Mouse (Mus musculus) liver, embryonic 11.5 days (tissue): ENCODE measurements around the gene Spp1. TPM values are rescaled to one million over a fixed set of nuclear protein-coding genes. Genes with fewer than 3 reads are reported as not detected.

ENCODE experiments used
- ATAC-seq: fragments of 200-750 bp; cut with Nextera tagmentation; replicated peaks from 2 replicates; pipeline ENCODE4 v1.8.0; 2017; ENCODE audit warnings: moderate number of reproducible peaks, mild to moderate bottlenecking, moderate TSS enrichment, moderate library complexity; ENCODE audit not compliant: low FRiP score
- DNase-seq: peaks from one replicate; pipeline ENCODE4 v3.0.0-alpha.2; 2017; ENCODE audit warnings: low spot score
- H3K27ac ChIP-seq: fragments of 300-500 bp; sonication (generic); 2 replicates; pipeline ENCODE4 v1.5.1; 2014; ENCODE audit warnings: mild to moderate bottlenecking, low read depth, low read length, control low read depth
- H3K27me3 ChIP-seq: fragments of 300-500 bp; sonication (generic); replicated peaks from 2 replicates; pipeline ENCODE4 v1.6.1; 2014; ENCODE audit warnings: low read length, mixed read lengths; ENCODE audit not compliant: control insufficient read depth, insufficient read depth
- H3K36me3 ChIP-seq: fragments of 300-500 bp; sonication (generic); 2 replicates; pipeline ENCODE4 v1.6.1; 2014; ENCODE audit warnings: mild to moderate bottlenecking, low read length, moderate library complexity, mixed read lengths; ENCODE audit not compliant: control insufficient read depth, insufficient read depth
- H3K4me1 ChIP-seq: fragments of 300-500 bp; sonication (generic); replicated peaks from 2 replicates; pipeline ENCODE4 v1.6.1; 2014; ENCODE audit warnings: low read length, mixed read lengths; ENCODE audit not compliant: control insufficient read depth, insufficient read depth
- H3K4me2 ChIP-seq: fragments of 300-500 bp; sonication (generic); 2 replicates; pipeline ENCODE4 v1.6.1; 2014; ENCODE audit warnings: mild to moderate bottlenecking, control low read depth, moderate library complexity
- H3K4me3 ChIP-seq: fragments of 300-500 bp; sonication (generic); 2 replicates; pipeline ENCODE4 v1.5.1; 2014; ENCODE audit warnings: low read depth, low read length, control low read depth
- H3K9ac ChIP-seq: fragments of 300-500 bp; sonication (generic); 2 replicates; pipeline ENCODE4 v1.6.1; 2014; ENCODE audit warnings: low read depth, low read length, control low read depth
- H3K9me3 ChIP-seq: fragments of 300-500 bp; sonication (generic); 2 replicates; pipeline ENCODE4 v1.6.1; 2016; ENCODE audit warnings: low read length, inconsistent platforms, mixed read lengths; ENCODE audit not compliant: control insufficient read depth
- WGBS: fragments of 180-500 bp; shearing (Covaris S2); extraction: QIAGEN DNeasy Blood & Tissue Kit; methylation state at CpG from one replicate; pipeline ENCODE4 v1.1.7; 2014; 5-methylcytosine and 5-hydroxymethylcytosine counted together
- polyA plus RNA-seq: library from polyadenylated mRNA; unstranded; fragments of >200 nt; fragmentation: Nextera tagmentation; extraction: Ambion mirVana; gene quantifications from 2 replicates; pipeline ENCODE4 v1.2.1, GENCODE M21; 2014

The Spp1 gene
- 2.9 and 4.4 TPM in 2 replicates for polyA plus RNA-seq

- ATAC-seq (no peak), DNase-seq (no peak)
- H3K27me3 ChIP-seq = no peaks in the 10 kb centered on the region
- H3K4me1 ChIP-seq = no peaks in the 10 kb centered on the region
- H3K36me3 ChIP-seq = no peaks in the 10 kb centered on the region
- 46% methylated on average over 7 of the region's 7 CpGs for WGBS
- no peak within 1 kb of the TSS for H3K4me3 ChIP-seq
- H3K4me2 ChIP-seq = no peak within 1 kb of the TSS
- no peak within 1 kb of the TSS for H3K9ac ChIP-seq
- no peaks in the 10 kb centered on the region for H3K9me3 ChIP-seq
- no peak within 1 kb of the TSS for H3K27ac ChIP-seq
Observed at GRCm38 (mm10) chr5:104434835-104435301, at the start of gene Spp1. Spp1 (plus strand) TSS chr5:104435118.

- Histone ChIP-seq H3K4me2 (no peak overlapping the region), H3K27ac (no peak overlapping the region), H3K27me3 (no peaks in the 10 kb centered on the region), H3K9me3 (no peaks in the 10 kb centered on the region), H3K36me3 (no peaks in the 10 kb centered on the region), H3K9ac (no peak overlapping the region), H3K4me3 (no peak overlapping the region), H3K4me1 (no peaks in the 10 kb centered on the region)
- ATAC-seq (no peak), DNase-seq (no peak)
- WGBS = 87% methylated on average over 16 of the region's 16 CpGs
Observed at GRCm38 (mm10) chr5:104385521-104385920, 49.4 kb upstream of the Spp1 start.

GRCm38 (mm10) chr5:104386908-104387307 lies 48.0 kb upstream of the Spp1 start:
- ATAC-seq = no peak
- Histone ChIP-seq H3K9ac (no peak overlapping the region), H3K4me1 (no peaks in the 10 kb centered on the region), H3K27me3 (no peaks in the 10 kb centered on the region), H3K36me3 (no peaks in the 10 kb centered on the region), H3K4me2 (no peak overlapping the region), H3K27ac (no peak overlapping the region), H3K9me3 (no peaks in the 10 kb centered on the region), H3K4me3 (no peak overlapping the region)
- DNase-seq = no peak
- 85% methylated on average over 5 of the region's 5 CpGs for WGBS

- no peaks in the 10 kb centered on the region for H3K36me3 ChIP-seq
- H3K4me1 ChIP-seq = no peaks in the 10 kb centered on the region
- no peak overlapping the region for H3K4me2 ChIP-seq
- no peaks in the 10 kb centered on the region for H3K27me3 ChIP-seq
- no peak overlapping the region for H3K27ac ChIP-seq
- WGBS = 64% methylated on average over 2 of the region's 2 CpGs
- ATAC-seq (no peak), DNase-seq (no peak)
- H3K9ac ChIP-seq = no peak overlapping the region
- no peak overlapping the region for H3K4me3 ChIP-seq
- H3K9me3 ChIP-seq = no peaks in the 10 kb centered on the region
Observed at GRCm38 (mm10) chr5:104390962-104391361, 44.0 kb upstream of the Spp1 start.

GRCm38 (mm10) chr5:104392784-104393183 lies 42.1 kb upstream of the Spp1 start:
- H3K36me3 ChIP-seq = no peaks in the 10 kb centered on the region
- no peak overlapping the region for H3K9ac ChIP-seq
- H3K27me3 ChIP-seq = no peaks in the 10 kb centered on the region
- H3K4me3 ChIP-seq = no peak overlapping the region
- no peaks in the 10 kb centered on the region for H3K4me1 ChIP-seq
- ATAC-seq (no peak), DNase-seq (no peak)
- H3K4me2 ChIP-seq = no peak overlapping the region
- no peaks in the 10 kb centered on the region for H3K9me3 ChIP-seq
- no peak overlapping the region for H3K27ac ChIP-seq
- WGBS = 79% methylated on average over 5 of the region's 5 CpGs

- no peak for ATAC-seq
- Histone ChIP-seq H3K9ac (no peak overlapping the region), H3K27me3 (no peaks in the 10 kb centered on the region), H3K27ac (no peak overlapping the region), H3K4me1 (no peaks in the 10 kb centered on the region), H3K36me3 (no peaks in the 10 kb centered on the region), H3K4me2 (no peak overlapping the region), H3K4me3 (no peak overlapping the region), H3K9me3 (no peaks in the 10 kb centered on the region)
- WGBS = 72% methylated on average over 6 of the region's 6 CpGs
- no peak for DNase-seq
Observed at GRCm38 (mm10) chr5:104396286-104396685, 38.6 kb upstream of the Spp1 start.

- DNase-seq (no peak), ATAC-seq (no peak)
- no peak overlapping the region for H3K9ac ChIP-seq
- H3K27me3 ChIP-seq = no peaks in the 10 kb centered on the region
- H3K27ac ChIP-seq = no peak overlapping the region
- 58% methylated on average over 1 of the region's 1 CpGs for WGBS
- no peak overlapping the region for H3K4me3 ChIP-seq
- H3K36me3 ChIP-seq = no peaks in the 10 kb centered on the region
- H3K4me2 ChIP-seq = no peak overlapping the region
- no peaks in the 10 kb centered on the region for H3K4me1 ChIP-seq
- H3K9me3 ChIP-seq = no peaks in the 10 kb centered on the region
Observed at GRCm38 (mm10) chr5:104398001-104398400, 36.9 kb upstream of the Spp1 start.

GRCm38 (mm10) chr5:104399291-104399950 lies 35.5 kb upstream of the Spp1 start:
- no peak overlapping the region for H3K4me2 ChIP-seq
- no peaks in the 10 kb centered on the region for H3K4me1 ChIP-seq
- 72% methylated on average over 9 of the region's 9 CpGs for WGBS
- no peaks in the 10 kb centered on the region for H3K9me3 ChIP-seq
- H3K27ac ChIP-seq = no peak overlapping the region
- H3K9ac ChIP-seq = no peak overlapping the region
- DNase-seq (no peak), ATAC-seq (no peak)
- no peaks in the 10 kb centered on the region for H3K36me3 ChIP-seq
- no peak overlapping the region for H3K4me3 ChIP-seq
- no peaks in the 10 kb centered on the region for H3K27me3 ChIP-seq

GRCm38 (mm10) chr5:104399970-104400369 lies 34.9 kb upstream of the Spp1 start:
- Histone ChIP-seq H3K4me1 (no peaks in the 10 kb centered on the region), H3K36me3 (no peaks in the 10 kb centered on the region), H3K27ac (no peak overlapping the region), H3K4me2 (no peak overlapping the region), H3K9me3 (no peaks in the 10 kb centered on the region), H3K4me3 (no peak overlapping the region), H3K9ac (no peak overlapping the region), H3K27me3 (no peaks in the 10 kb centered on the region)
- 77% methylated on average over 1 of the region's 1 CpGs for WGBS
- DNase-seq (no peak), ATAC-seq (no peak)
